Mouse (Mus musculus) forebrain, embryonic 16.5 days (tissue): ENCODE data around the gene Vwc2. TPM values are rescaled to one million over a fixed set of nuclear protein-coding genes. Genes with fewer than 3 reads are reported as not detected.
A peak's percentile ranks its signal among the peaks of the same experiment; 100 is the strongest.

Source experiments
- ATAC-seq: fragments of 200-750 bp; cut with Nextera tagmentation; 2 replicates; pipeline ENCODE4 v1.8.0; 2017; ENCODE audit warnings: mild to moderate bottlenecking, moderate library complexity
- H3K27ac ChIP-seq: fragments of 300-500 bp; sonication (generic); 2 replicates; pipeline ENCODE4 v1.5.1; 2014; ENCODE audit warnings: low read length, control low read depth
- H3K27me3 ChIP-seq: fragments of 300-500 bp; sonication (generic); replicated peaks from 2 replicates; pipeline ENCODE4 v1.6.1; 2014; ENCODE audit warnings: low read length; ENCODE audit not compliant: control insufficient read depth, insufficient read depth
- H3K36me3 ChIP-seq: fragments of 300-500 bp; sonication (generic); 2 replicates; pipeline ENCODE4 v1.6.1; 2014; ENCODE audit not compliant: control insufficient read depth, insufficient read depth
- H3K4me1 ChIP-seq: fragments of 300-500 bp; sonication (generic); replicated peaks from 2 replicates; pipeline ENCODE4 v1.6.1; 2014; ENCODE audit warnings: low read length; ENCODE audit not compliant: control insufficient read depth, insufficient read depth
- H3K4me2 ChIP-seq: fragments of 300-500 bp; sonication (generic); 2 replicates; pipeline ENCODE4 v1.6.1; 2014; ENCODE audit warnings: mild to moderate bottlenecking, low read length, control low read depth
- H3K4me3 ChIP-seq: fragments of 300-500 bp; sonication (generic); replicated peaks from 2 replicates; pipeline ENCODE4 v1.5.1; 2014; ENCODE audit warnings: mild to moderate bottlenecking, low read length, control low read depth
- H3K9ac ChIP-seq: fragments of 300-500 bp; sonication (generic); replicated peaks from 2 replicates; pipeline ENCODE4 v1.6.1; 2014; ENCODE audit warnings: low read depth, low read length, control low read depth
- H3K9me3 ChIP-seq: fragments of 300-500 bp; sonication (generic); 2 replicates; pipeline ENCODE4 v1.6.1; 2016; ENCODE audit warnings: low read length; ENCODE audit not compliant: control insufficient read depth
- WGBS: fragments of 180-500 bp; shearing (Covaris S2); extraction: QIAGEN DNeasy Blood & Tissue Kit; methylation state at CpG from one replicate; pipeline ENCODE4 v1.1.7; 2014; 5-methylcytosine and 5-hydroxymethylcytosine counted together
- polyA plus RNA-seq: library from polyadenylated mRNA; unstranded; fragments of >200 nt; fragmentation: Nextera tagmentation; extraction: Ambion mirVana; gene quantifications from 2 replicates; pipeline ENCODE4 v1.2.1, GENCODE M21; 2015

The Vwc2 gene
- polyA plus RNA-seq, 1 experiment from 2014 or later, result 4.6 TPM

DNA sequence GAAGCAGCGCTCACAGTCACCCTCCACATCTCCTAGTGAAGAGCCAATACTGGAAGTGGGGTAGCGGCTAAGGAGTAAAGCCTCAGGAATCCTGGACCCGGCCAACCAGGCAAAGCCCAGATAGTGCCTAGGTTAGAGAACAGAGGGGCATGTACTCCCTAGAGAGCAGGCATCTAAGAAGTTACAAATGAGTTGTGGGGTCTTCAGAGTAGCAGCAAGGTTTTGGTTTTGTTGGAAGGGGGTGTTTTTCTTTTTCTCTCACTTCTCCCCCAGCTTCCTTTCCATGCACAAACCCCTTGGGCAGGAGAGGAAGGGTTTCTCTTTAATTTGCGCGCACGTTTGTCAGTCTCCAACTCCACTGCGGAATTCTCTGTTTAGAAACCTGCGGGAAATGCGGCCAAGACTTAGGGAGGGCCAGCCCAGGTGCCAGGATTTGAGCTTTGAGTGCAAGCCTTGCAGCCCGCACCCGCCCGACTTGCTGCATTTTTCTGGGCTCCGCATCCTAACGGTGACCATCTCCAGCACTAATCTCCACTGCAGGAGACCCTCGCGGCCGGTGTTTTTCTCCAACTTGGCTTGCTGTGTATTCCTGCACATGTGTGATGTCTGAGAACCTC lies 1.1 kb downstream of the Vwc2 start:
- H3K27ac ChIP-seq, result no peak overlapping the region
- H3K4me2 ChIP-seq, result peak overlapping the region; percentile 96
- no peak for ATAC-seq
- H3K9me3 ChIP-seq, result no peaks in the 10 kb centered on the region
- no peaks in the 10 kb centered on the region for H3K36me3 ChIP-seq
- H3K4me3 ChIP-seq, result peak overlapping the region; percentile 65
- peak overlapping the region; percentile 57 for H3K9ac ChIP-seq
- H3K4me1 ChIP-seq, result peaks cover 31% of the 10 kb centered on the region
- H3K27me3 ChIP-seq, result peaks cover 55% of the 10 kb centered on the region
- WGBS, result 1% methylated on average over 17 of the region's 17 CpGs

DNA sequence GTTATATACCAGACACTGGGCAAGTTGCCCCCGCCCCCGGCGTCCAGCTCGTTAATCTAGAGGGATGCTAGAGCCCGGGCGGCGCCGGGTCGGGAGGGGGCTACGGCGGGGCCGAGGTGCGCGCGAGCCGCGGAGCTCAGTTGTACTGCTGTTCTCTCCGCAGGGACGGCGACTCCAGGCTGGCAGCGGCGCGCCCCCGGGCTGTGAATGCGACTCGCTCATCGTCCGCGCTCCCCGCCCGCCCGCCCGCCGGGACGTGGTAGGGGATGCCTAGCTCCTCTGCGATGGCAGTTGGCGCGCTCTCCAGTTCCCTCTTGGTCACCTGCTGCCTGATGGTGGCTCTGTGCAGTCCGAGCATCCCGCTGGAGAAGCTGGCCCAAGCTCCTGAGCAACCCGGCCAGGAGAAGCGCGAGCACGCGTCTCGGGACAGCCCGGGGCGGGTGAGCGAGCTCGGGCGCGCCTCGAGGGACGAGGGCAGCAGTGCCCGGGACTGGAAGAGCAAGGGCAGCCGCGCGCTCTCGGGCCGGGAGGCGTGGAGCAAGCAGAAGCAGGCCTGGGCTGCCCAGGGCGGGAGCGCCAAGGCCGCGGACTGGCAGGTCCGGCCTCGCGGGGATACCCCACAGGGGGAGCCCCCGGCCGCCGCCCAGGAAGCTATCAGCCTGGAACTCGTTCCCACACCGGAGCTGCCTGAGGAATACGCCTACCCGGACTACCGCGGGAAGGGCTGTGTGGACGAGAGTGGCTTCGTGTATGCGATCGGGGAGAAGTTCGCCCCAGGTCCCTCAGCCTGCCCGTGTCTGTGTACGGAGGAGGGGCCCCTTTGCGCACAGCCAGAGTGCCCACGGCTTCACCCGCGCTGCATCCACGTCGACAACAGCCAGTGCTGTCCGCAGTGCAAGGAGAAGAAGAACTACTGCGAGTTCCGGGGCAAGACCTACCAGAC lies 1.9 kb downstream of the Vwc2 start:
- peak; percentile 56 for ATAC-seq
- Histone ChIP-seq H3K9me3 (no peaks in the 10 kb centered on the region), H3K27me3 (peaks cover 60% of the 10 kb centered on the region), H3K36me3 (no peaks in the 10 kb centered on the region), H3K4me1 (peaks cover 31% of the 10 kb centered on the region), H3K4me2 (peak overlapping the region; percentile 96), H3K4me3 (peak overlapping the region; percentile 65), H3K9ac (peak overlapping the region; percentile 57), H3K27ac (no peak overlapping the region)
- whole genome bisulfite sequencing, result under 1% methylated on average over 93 of the region's 93 CpGs

DNA sequence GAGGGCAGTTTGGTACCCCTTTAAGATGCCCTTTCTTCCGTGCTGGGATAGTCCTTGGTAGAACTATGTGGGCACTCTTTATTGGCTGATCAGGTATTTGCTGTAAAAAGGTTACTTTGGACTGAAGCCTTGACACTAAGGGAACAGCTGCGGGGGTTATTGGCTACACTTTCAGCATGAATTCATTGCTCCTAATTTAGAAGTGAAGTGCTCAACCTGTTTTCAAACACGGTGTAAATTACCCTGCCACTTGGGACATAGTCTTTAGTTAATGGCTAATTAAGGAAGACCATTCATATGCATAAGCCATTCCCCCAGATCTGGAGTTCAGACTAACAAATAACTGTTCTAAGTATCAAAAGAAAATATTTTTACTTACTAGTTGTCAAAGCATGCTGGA lies 2.7 kb downstream of the Vwc2 start:
- Histone ChIP-seq H3K36me3 (no peaks in the 10 kb centered on the region), H3K4me2 (peak overlapping the region; percentile 96), H3K4me1 (peaks cover 31% of the 10 kb centered on the region), H3K4me3 (peak overlapping the region; percentile 65), H3K9ac (no peak overlapping the region), H3K27ac (no peak overlapping the region), H3K27me3 (peaks cover 60% of the 10 kb centered on the region), H3K9me3 (no peaks in the 10 kb centered on the region)
- no peak for ATAC-seq
- WGBS, result 0% methylated on average over 3 of the region's 3 CpGs

DNA sequence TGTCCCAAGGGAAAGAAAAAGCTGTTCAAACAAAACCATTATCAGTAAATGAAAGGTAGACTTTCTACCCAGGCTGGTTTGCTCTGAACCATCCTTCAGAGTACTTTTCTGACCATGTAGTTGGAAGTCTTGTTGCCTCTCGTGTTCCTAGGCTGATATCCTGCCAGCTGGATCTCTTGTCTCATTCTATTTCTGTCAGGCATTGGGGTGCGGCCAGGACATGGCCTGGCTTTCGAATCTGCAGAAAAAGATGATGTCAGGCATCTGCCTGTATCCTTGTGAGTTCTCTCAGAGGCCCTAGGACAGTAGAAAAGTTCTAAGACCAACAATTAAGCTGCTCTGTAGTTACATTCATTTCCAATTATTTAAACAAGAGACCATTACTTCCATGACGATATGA lies 8.8 kb downstream of the Vwc2 start:
- H3K36me3 ChIP-seq, result no peaks in the 10 kb centered on the region
- H3K4me1 ChIP-seq, result no peaks in the 10 kb centered on the region
- H3K27ac ChIP-seq, result no peak overlapping the region
- no peak for ATAC-seq
- no peak overlapping the region for H3K9ac ChIP-seq
- no peaks in the 10 kb centered on the region for H3K9me3 ChIP-seq
- H3K4me3 ChIP-seq, result no peak overlapping the region
- H3K4me2 ChIP-seq, result no peak overlapping the region
- WGBS, result 76% methylated on average over 4 of the region's 4 CpGs
- peaks cover 23% of the 10 kb centered on the region for H3K27me3 ChIP-seq

DNA sequence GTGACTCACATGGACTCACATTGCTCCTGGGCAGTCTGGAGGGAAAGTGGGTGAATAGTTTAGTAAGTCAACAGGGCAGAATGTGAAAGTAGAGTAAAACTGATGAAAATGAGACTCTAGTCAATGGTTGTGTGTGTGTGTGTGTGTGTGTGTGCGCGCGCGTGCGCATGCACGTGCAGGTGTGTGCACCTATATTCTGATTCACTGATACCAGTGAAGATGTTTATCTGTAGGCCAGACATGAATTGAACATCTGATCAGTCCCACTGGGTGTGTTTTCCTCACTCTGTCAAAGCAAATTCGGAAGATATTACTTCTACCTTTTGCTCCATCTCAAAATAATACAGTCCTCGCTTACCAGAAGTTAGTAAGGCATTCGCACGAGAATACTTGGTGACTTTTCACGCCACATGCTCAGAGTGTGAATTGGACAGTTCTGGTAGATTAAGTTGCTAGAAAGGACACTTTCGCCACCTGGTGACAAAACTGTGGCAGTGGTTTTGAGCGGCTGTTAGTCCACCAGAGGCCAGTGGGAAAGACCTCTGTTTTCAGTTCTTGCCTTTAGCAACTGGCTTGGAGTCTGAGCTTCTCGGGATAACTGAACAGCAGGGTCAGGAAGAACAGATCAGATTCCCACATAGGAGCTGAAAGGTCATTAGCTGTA lies 17.5 kb downstream of the Vwc2 start:
- no peak overlapping the region for H3K4me3 ChIP-seq
- H3K4me2 ChIP-seq, result no peak overlapping the region
- H3K27ac ChIP-seq, result no peak overlapping the region
- no peaks in the 10 kb centered on the region for H3K27me3 ChIP-seq
- WGBS, result 53% methylated on average over 14 of the region's 14 CpGs
- no peaks in the 10 kb centered on the region for H3K9me3 ChIP-seq
- H3K4me1 ChIP-seq, result no peaks in the 10 kb centered on the region
- H3K36me3 ChIP-seq, result no peaks in the 10 kb centered on the region
- peak; percentile 79 for ATAC-seq
- H3K9ac ChIP-seq, result no peak overlapping the region

DNA sequence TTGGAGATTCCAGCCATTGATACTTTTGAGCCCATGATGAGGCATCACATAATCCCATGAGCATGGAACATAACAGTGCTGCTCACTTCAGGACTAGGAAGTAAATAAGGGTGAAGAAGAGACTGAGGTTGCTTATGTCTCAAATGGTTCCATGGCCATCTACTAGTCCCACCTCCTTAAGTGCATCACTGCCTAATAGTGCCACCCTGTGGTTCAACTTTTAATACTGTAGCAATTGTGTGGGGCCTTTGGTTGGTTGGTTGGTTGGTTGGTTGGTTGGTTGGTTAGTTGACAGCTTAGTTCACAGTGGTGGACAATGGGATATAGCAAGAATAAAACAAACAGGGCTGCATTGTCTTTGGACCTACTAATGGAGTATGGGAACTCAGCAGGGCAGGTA lies 26.6 kb downstream of the Vwc2 start:
- Histone ChIP-seq H3K4me2 (no peak overlapping the region), H3K27ac (no peak overlapping the region), H3K36me3 (no peaks in the 10 kb centered on the region), H3K9ac (no peak overlapping the region), H3K4me3 (no peak overlapping the region), H3K27me3 (no peaks in the 10 kb centered on the region), H3K9me3 (no peaks in the 10 kb centered on the region), H3K4me1 (no peaks in the 10 kb centered on the region)
- no peak for ATAC-seq

DNA sequence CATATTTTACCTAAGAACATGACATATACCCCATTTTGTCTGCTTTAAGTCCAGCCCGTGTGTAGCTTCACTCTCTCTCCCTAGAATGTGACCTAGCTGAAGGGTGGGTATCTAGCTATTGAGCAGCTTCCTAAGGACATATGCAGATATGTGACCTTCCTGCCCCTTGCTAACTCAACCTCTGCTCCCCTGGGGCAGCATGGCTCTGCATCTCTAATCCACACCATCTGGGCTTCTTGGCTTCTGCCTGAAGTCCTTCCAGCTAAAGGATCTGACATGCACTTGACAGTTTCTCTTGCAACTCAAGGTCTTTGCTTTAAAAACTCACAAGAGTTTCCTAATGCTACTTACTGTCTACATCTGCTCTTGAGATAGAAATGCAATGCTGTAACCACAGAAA lies 38.7 kb downstream of the Vwc2 start:
- no peaks in the 10 kb centered on the region for H3K27me3 ChIP-seq
- 87% methylated on average over 1 of the region's 1 CpGs for WGBS
- no peaks in the 10 kb centered on the region for H3K36me3 ChIP-seq
- H3K9ac ChIP-seq, result no peak overlapping the region
- H3K27ac ChIP-seq, result no peak overlapping the region
- no peak for ATAC-seq
- H3K9me3 ChIP-seq, result no peaks in the 10 kb centered on the region
- no peaks in the 10 kb centered on the region for H3K4me1 ChIP-seq
- no peak overlapping the region for H3K4me2 ChIP-seq
- H3K4me3 ChIP-seq, result no peak overlapping the region

DNA sequence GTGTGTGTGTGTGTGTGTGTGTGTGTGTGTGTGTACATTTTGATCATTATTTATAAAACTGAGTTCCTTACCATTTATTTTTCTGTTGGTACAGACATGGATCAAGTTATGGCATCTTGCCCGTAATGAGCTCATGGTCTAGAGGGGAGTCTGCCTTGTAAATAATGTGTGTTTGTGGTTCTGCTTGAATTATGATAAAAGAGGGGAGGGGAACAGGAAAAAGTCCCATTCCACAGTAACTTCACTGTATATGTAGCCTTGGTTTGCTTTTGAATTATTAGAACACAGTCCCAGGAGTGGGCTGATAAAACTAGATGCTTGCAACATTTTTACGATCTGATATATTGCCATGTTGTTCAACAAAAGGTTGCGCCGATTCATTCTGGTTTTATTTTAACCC lies 57.4 kb downstream of the Vwc2 start:
- ATAC-seq, result no peak
- Histone ChIP-seq H3K4me3 (no peak overlapping the region), H3K27me3 (no peaks in the 10 kb centered on the region), H3K4me1 (no peaks in the 10 kb centered on the region), H3K36me3 (no peaks in the 10 kb centered on the region), H3K4me2 (no peak overlapping the region), H3K9ac (no peak overlapping the region), H3K9me3 (no peaks in the 10 kb centered on the region), H3K27ac (no peak overlapping the region)
- WGBS, result 93% methylated on average over 4 of the region's 4 CpGs

DNA sequence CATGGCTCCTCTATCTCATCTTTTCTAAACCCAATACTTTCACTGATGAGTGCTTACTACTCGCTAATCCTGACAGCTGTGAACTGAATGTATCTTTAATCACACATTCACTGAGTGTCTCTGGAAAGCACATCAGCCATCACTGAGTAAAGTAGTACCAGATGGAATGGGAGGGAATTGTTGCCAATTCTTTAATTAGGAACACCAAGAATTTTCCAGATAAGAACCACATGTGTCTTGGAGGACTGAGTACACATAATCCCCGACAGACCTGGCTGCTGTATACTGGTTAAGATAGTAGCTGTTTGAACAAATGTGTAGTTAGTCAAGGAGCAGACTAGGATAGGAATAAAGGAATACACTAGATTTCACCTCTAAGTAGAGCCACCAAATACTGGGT lies 61.2 kb downstream of the Vwc2 start:
- H3K27me3 ChIP-seq, result no peaks in the 10 kb centered on the region
- H3K36me3 ChIP-seq, result no peaks in the 10 kb centered on the region
- no peak; the same call in 1 of the 2 replicates for ATAC-seq
- 80% methylated on average over 2 of the region's 2 CpGs for WGBS
- H3K4me2 ChIP-seq, result no peak overlapping the region
- H3K9ac ChIP-seq, result no peak overlapping the region
- H3K4me3 ChIP-seq, result no peak overlapping the region
- H3K27ac ChIP-seq, result no peak overlapping the region
- no peaks in the 10 kb centered on the region for H3K4me1 ChIP-seq
- H3K9me3 ChIP-seq, result no peaks in the 10 kb centered on the region
